Mouse (Mus musculus) adrenal gland, adult 8-10 months (tissue): ENCODE data around the gene H2afv. TPM values are rescaled to one million over a fixed set of nuclear protein-coding genes. Genes with fewer than 3 reads are reported as not detected.
A peak's percentile ranks its signal among the peaks of the same experiment; 100 is the strongest.

ENCODE experiments used
- DNase-seq: peaks from one replicate; pipeline ENCODE4 v3.0.0; 2022
- total RNA-seq, 4 experiments: library from RNA; stranded (reverse); gene quantifications; 2 replicates each; pipeline ENCODE4 v1.2.4; 2022

The H2afv gene
- 10 to 100 TPM; 68.9 to 84.3 (median 80.5) TPM for total RNA-seq

DNA sequence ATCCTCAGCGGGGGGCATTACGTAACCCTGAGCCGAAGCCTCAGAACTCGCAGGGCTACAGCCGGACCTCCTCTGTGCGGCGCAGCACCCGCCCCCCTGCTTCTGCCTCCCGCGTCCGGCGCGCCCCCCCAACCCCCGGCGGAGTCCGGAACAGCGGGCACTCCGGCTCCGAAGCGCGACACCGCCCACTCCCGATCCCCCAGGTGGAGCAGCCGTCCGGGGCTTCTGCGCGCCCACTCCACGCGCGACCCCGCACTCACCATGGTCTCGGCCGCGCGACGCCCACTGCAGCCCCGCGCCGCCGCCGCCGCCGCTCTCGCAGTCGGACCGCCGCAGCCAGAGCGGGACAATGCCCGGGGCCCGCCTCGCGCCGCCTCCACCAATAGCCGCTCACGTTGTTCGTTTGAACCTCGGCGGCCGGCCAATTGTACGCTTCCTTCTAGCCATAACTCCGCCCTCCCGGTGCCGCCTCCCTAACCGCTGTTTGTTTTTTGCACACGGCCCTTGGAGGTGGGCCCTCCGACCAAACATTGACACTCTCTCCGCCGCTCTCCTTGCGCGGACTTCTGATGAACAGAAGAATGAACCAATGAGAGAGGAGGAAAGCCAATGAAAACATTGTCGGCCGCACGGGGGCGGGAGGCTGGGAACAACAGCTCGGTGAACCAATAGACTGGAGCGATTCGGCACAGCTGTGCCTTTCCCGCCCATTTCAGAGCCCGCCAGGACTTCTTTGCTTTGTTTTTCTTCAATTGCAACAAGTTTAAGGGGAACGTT, at the start of gene H2afv:
Gene H2afv, minus strand, starts transcription at position 367 of the 777 bp plus-strand sequence.
- DNase-seq: peak; percentile 99

DNA sequence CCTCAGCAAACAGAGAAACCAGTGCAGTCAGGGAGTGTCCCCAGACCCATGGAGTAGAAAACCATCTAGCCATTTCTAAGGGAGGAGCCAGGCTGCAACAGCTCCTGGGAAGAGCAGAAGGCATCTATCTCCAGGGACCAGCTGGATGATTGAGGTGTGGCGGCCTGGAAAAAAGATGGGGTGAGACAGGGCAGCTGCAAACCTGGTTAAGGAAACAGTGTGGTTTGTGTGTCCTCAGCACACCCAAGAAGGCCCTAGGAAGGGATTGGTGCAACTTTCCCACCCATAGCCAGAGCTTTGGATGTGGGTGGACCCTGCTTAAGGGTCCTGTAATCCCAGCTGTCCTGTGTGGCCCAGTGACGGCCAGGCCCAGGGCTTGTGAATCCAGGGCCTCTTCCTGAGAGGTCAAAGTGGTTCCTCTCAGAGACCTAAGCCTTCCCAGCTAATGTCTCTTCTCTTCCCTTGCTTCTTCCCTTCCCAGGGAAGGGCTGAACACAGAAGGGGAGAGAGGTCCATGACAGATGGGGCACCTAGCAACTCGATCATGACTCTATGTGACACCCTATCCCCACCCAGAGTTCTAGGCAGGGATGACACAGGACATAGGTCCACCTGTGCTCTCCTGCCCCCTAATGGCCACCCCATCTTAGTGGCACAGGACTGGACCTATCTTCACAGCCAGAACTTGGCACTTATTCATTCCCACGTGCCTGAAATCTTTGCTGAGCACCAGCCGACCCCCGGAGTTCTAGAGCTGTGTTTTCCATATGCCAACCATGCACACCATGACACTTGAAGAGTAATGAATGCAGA, 45.7 kb upstream of the H2afv start:
- peak; percentile 47 for DNase-seq

DNA sequence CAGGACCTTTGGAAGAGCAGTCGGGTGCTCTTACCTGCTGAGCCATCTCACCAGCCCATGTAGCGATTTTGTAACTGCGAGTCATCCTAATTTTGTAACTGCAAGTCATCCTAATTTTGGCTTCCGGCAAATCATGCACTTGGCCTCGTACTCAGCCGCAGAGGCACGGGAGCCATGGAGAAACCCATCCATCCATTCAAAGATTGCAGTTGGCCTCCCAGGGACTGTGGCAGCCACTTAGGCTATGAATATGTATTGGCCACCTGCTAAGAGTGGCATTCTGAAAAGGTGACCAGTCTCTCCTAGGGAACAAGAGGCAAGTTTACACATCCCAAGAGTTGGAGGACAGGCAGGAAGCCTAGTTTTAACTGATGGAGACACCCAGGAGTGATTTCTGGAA, 45.0 kb upstream of the H2afv start:
- no peak for DNase-seq

DNA sequence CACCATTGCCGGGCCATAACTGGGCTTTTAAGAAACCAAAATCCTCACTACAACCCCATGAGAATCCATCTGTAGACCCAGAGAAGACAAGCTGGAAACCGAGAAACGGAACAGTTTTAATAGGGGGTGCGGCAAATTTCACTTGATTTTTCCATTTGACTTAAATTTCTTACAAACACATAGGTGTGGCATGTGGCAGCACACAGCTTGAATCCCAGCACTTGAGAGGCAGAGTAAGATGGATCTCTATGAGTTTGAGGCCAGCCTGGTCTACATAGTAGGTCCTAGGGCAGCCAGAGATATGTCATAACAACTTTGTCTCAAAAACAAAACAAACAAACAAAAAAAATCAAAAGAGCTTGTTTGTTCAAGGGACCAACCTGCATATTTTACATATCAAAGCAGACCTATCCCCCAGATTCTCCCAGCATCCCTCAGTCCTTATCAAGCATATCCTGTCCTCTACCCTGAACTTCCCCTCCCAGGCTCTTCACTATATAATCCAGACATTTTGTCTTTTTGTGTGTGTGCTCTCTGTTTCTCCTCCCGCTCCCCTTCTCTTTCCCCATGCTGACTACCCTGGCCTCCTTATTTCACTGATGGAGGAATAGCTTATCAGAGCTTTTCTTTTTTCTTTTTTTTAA, 43.9 kb upstream of the H2afv start:
- DNase-seq: no peak

DNA sequence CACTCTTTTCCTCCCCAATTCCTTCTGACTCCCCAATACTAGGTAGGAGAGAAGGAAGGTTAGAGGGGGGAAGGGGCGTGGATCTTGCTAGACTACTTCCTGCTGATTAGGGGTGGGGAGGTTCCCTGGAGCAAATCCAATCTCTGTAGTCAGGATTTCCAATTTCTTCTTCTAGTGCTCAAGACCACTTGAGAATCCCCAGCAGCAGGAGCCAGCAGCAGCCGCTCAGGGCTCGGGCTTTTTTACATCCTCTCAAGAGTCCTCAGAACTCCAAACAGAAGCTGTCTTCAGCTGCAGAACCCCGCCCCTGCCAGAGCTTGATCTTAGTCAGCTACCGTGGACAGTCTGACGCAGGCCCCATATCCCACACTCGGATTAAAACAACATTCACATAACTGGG, 43.3 kb upstream of the H2afv start:
- DNase-seq: no peak

DNA sequence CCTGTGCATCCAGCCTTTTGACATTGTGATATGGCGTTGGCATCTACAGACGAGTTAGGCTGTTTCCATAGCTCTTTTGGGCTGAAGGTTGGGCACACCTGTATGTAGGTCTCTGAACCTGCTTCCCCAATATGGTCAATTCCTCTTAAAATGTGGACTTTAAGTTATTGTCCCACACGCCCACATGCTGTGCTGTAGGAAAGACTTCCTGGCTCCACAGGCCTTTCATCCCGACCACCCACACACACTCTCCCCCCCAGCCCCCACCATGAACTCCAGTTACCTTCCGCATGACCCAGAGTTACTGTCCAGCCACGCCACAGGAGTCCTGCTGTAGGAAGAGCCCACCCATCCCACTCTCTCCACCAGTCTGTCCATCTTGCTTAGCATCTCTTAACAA, 42.7 kb upstream of the H2afv start:
- no peak for DNase-seq

DNA sequence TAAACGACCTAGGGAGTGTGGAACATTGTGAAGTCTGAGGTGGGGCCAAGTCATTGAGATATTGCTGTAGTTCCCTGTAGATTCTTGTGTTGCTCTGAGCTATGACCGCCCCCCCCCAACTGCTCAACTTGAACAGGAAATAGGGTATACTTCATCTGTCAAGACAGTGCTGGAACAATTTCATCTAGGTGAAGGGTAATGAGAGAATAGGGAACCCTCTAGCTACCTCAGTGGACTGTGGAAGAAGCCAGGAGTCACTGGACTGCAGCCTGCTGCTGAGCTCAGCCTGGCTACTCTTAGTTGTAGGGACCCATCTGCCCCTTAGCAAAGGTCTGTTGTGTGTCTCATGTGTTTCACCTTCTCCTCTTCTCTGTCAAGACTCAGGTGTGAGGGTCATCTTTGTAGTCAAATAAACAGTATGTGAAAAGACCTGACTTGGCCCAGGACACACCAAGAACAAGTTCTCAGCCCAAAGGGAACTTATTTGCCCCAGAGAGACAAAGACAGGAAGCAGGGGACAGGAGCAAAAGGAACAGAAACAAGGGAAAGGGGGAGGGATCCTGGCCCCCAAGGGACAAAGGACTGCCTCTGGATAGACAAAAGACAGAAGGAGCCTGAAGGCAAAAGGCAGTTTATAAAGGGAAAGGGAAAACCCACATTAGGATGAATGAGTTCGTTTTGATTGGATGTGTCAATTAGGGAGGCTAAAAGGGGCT, 40.2 kb upstream of the H2afv start:
- DNase-seq: no peak

DNA sequence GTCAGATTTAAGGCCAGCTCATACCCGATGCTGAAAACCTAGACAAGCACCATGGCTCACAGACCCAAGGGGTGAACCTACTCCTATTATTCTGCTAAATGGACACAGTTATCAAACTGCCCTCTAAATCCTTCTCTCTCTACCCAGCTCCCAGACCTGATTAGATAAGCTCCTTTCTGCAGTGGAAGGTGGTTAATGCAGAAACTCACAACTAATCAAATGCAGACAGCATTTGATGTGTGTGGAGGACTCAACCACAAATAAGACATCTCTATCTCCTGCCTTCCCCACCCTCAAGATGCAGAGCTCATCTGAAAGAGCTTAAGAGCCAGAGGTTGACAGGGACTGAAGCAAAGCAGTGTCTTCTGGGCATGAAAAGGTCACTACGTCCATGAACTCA, 38.9 kb upstream of the H2afv start:
- DNase-seq: no peak

DNA sequence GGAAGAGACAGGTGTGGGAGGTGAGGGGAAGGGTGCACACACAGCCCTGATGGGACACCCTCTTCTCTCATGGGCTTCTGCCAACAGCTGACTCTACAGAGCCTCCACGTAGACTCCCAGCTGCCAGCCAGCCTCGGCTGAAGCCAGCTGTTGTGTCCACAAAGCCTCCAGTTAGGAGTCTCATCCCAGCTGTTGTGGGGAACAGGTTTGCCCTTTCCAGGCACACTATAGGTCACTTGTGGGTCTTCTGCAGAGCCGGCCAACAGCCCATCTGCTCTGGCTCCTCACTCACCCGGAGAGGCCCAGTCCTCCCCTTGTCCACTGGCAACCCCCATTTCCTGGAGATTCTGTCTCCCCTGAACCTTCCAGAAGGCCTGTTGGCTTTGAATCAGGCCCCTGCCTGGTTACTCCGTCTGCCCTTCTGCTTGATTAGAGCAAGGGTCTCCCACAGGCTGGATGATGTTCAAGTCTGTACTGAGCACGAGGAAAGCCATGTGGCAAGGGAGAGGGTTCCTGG, 37.5 kb upstream of the H2afv start:
- no peak for DNase-seq

DNA sequence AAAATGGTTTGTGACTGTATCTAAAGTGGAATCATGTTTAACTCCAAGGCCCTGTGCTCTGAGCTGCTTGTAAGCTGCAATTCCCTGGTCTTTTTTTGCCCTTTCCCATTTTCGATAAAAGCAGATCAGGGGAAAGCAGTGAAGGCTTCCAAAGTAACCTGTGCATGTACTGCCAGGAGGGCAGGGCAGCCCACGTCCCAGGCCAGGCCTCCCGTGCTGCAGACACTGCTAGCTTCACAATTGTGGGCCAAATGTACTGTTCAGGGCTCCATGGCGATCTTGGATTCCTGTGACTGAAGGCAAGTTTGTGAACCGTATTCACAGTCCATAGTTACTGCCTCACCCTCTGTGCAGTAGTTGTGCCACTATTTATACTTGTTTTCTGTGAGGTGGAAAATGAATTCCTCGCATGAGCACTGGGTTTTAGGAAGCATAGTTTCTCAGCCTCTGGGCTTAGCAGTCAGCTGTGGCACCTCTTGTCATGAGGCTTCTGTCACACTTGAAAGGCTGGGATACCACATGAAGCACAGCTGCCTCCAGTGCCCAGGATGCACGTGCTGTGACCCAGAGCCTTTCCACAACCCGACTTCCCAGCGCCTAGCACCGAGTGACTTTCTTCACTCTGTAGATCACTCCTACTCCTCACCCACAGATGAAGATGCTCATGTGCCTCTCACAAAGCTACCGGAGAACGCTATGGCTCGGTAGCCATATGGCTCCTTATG, 36.6 kb upstream of the H2afv start:
- DNase-seq: no peak

DNA sequence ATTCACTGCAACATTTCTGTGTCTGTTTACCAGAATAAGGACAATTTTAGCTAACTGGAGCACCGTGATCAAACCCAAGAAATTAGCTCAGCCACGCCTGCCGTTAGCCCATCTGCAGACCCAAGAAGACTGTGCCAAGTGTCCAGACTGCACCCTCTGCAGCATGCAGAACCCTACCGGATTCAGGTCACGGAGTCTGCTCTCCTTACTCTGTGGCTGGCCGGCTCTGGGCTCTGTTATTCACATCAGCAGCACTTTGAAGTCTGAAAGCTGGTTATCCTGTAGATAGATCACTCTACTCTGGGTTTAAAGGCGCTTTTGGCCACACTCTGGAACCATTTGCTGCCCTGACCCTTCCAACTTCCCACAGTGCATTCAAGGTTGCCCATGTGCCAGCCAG, 35.9 kb upstream of the H2afv start:
- no peak for DNase-seq

DNA sequence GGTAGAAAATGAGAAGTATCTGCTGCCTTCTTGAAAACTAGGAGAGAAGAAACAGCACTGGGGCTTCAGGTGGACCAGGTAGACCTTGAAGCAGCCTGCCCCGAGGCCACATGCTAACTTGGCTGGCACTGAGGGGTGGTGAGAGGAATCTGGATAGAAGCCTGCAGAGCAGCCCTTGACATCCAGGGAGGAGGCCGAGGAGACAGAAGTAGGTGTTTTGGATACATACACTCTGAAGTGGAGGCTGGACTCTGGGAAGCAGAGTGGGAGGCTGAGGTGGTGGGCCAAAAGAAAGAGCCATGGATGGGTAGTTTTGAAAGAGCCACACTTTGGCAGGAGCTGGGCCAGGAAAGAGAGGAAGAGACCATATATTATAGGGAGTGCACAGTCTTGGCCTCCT, 35.0 kb upstream of the H2afv start:
- no peak for DNase-seq

DNA sequence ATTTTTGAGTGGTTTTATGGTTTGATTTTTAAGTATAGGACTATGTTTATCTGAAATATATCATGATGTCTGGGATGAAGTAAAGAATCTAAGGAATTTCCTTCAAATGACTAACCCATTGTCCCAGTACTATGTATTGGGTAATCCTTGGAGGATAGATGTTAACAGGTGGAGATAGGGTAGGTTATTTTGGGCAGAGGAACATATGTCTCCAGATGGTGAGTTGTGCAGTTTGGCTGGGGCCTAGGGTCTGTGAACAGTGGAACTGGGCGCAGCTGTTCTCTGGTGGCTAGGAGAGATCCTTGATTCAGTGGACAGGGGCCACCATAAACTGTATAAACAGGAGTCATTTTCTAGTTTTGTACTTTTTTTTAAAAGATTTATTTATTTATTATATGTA, 33.1 kb upstream of the H2afv start:
- DNase-seq: no peak

DNA sequence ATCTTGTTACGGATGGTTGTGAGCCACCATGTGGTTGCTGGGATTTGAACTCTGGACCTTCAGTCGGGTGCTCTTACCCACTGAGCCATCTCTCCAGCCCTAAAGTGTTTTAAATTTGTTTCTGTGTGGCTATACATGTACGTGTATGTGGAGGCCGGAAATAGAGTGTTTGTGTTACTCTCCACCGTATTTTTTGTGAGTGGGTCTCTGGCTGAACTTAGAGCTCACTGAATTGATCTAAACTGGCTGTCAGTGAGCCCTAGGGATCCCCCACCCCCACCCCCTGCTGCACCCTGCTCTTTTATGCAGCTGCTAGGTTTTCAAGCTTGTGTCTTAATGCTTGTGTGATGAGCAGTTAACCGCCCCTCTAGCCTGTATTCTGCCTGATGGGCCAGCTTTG, 32.6 kb upstream of the H2afv start:
- DNase-seq: no peak

DNA sequence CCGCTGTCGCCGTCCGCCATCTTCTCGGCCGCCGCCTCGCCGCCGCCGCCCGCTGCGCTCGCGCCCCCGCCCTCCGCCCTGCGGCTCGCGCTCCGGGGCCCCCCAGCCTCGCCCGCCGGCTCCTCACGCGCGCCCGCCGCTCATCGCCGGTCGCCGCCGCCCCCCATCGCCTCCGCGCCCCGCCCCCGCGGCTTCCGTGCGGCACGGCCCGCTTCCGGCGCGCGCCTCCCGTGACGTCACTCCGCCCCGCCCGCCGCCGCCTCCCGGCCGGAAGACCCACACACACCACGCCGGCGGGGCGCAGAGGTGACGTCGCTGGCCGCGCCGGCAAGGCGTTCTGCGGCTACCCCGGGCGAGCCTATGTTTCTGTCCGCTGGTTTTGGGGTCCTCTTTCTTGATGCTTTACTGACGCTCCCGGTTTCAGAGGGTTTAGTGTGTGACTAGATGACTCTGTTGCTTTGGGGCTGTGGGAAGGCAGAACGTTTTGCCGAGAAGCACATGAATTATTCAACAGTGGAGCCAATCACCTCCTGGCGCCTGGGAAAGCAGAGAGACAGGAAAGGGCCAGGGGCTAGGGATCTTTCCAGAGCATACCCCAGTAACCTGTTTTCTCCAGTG, 31.7 kb upstream of the H2afv start, which contains the start of gene Purb:
Gene Purb, minus strand, starts transcription at position 51 of the 618 bp plus-strand sequence.
- peak; percentile 82 for DNase-seq

DNA sequence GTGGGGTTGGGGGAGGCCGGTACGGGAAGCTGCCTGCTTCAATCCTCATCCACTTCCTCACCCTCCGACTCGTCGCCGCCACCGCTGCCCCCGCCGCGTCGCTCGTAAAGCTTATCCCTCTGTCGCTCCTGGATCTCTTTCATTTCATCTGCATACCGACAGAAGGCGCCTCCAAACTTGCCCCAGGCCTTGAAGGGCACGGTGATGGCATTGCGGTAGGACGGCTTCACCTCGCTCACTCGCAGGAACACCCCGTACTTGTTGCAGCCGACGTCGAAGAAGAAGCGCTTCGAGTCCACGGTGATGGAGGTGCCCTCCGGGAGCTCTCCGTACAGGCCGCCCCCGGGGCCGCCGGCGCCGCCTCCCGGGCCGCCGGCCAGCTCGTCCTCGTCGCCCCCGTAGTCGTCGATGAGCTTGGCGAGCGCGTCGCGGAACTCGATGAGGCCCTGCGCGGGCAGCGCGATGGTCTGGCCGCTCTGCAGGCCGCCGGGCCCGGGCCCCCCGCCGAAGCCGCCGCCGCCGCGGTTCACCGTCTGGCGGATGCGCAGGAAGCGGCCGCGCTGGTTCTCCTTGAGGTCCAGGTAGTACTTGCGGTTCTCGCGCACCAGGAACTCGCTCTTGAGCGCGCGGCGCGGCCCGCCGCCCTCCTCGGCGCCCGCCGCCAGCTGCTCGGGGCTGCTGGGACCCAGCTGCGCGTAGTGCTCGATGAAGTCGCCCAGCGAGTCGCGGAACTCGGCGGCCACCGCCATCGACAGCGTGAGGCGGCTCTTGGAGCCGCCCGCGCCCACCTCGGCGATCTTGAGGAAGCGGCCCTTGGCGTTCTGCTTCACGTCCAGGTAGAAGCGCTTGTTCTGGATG, 30.9 kb upstream of the H2afv start:
- peak; percentile 35 for DNase-seq

DNA sequence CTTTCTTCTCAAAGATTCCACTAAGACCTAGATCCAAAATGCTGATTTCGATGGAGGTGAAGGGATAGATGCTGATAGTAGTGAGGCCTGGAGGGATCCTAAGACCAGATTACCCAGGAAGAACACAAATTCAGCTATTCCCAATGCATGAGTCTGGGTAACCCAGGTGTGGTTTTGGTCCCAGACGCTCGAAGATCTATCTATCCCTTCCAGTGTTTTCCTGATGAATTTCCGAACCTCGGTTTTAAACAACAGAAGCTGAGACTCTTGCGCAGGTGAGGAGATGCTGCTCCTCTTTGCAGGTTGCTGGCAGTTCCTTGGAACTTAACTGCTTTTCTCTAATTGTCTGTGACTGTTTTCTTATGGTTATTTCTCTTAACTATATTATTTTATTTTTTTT, 30.1 kb upstream of the H2afv start:
- no peak for DNase-seq

DNA sequence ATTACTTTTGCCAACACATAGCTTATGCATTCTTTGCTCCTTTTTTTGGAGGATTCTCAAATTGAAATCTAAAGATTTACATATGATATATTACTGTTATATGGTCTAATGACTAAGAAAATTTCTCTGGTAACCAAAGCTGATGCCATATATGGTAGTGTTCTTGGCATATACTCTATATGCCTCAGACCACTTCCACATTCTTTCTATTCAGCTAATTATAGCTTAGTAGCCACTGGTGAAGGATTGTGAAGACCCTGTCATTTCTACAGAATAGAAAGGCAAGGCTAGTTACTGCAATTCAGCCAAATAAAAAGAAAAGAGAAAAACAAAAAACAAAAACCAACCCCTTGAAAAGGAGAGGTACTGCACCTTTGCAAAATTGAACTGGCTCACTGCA, 27.8 kb upstream of the H2afv start:
- DNase-seq: no peak

DNA sequence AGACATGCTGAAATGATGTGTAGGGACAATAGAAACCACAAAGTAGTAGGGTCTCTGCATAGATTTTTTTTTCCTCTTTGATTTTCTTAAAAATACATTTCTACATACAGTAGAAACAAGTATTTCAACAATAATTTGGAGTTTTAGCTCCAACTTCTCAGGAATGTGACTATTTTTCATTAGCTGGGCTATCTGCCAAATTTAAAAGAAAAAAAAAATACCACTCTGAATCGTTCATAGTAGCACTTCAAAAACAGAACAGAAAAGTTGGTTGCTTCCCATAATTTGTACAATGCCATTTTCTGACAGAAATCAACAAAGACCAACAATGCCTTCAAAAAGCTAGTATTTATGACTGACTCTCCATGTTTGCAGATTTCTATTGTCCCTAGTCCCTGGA, 27.2 kb upstream of the H2afv start:
- DNase-seq: no peak

DNA sequence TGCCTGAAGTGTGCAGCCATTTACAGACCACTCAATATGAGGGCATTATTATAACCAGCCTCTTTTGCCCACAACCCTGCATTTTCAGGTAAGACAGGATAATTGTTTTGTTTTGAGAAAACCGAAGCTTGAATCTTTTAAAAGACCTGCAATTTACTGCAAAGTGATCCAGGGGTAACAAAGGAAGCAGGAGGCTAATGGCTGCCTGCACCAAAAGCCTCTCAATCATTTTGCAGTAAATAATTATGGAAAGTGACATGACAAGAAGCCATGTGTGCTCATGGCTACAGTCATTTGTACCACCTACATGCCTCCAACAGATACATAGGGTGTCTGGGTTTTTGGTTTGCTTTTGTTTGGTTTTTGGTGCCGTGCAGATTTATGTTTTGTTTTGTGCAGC, 26.8 kb upstream of the H2afv start:
- no peak for DNase-seq
